Mouse (Mus musculus): ENCODE data around the gene Ccr7. TPM values are rescaled to one million over a fixed set of nuclear protein-coding genes. Genes with fewer than 3 reads are reported as not detected.

The Ccr7 gene
- total RNA-seq, 1 experiment from 2014 or later, result 1.2 TPM

DNA sequence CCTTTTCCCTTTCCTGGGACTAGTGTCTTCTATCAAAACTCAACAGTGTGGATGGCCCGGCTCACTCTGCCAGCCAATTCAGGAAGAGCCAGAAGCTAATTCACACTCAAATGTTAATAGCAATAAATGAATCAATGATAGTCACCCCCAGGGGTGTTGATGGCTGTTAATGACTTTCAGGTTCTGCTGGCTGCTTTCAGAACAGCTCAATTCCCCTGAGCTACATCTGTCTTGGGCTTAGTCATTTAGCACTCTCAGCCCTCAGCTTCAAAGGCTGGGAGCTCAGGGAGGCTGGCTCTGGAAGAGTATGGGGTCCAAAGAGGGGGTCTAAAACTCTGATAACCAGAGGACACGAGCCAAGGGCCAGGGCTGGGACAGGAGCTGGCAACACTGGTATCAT is 25.6 kb downstream of the Ccr7 start:
- no peak for ATAC-seq (replicated peaks in 1 of 2; ENCODE audit: insufficient read depth in 1 of 2, low FRiP score in 2 of 2, low TSS enrichment in 1 of 2, low read depth in 1 of 2, poor library complexity in 2 of 2, severe bottlenecking in 2 of 2)

DNA sequence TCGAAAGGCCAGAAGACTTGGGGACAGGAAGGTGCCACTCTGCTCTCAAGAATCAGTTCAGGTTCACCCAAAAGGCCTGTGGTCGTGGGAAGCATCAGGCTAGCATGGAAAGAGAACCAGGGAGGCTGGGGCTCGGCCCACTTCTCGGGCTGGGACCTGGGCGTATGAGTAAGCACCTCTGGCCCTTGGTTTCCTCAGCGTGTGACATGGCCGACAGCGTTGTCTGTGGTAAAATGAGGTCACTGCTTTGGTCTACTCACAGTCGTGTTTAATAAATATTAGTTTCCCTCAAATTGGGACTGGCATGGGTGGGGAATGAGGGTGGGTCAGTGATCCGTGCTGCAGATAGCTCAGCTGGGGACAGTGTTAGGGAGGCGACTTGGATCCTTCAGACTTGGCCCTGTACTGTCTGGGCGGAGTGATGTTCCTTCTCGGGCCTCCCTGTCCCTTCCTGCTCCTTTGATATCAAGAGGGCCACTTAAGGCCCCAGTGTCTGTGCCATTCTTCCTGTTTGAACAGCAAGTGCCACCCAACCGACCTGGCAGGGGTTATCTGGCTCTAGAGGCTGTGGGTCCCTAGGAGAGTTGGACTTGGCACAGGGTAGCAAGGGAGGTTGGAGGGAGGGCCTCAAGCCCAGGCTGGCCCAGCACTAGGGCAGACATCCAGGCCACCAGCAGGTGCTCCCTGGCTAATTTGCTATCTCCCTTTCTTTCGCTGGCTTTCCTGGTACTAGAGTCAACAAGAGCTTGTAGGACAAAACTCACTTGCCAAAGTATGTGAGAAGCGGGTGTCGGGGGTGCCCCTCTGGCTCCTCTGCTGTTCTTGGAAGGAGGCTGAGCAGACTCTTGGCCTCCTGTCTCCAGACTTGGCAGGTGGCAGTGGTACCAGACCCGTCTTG is 26.8 kb downstream of the Ccr7 start:
- ATAC-seq (replicated peaks in 1 of 2; ENCODE audit: insufficient read depth in 1 of 2, low FRiP score in 2 of 2, low TSS enrichment in 1 of 2, low read depth in 1 of 2, poor library complexity in 2 of 2, severe bottlenecking in 2 of 2), result peak; percentile 11 to 22; a peak in 1 of 4 replicates

DNA sequence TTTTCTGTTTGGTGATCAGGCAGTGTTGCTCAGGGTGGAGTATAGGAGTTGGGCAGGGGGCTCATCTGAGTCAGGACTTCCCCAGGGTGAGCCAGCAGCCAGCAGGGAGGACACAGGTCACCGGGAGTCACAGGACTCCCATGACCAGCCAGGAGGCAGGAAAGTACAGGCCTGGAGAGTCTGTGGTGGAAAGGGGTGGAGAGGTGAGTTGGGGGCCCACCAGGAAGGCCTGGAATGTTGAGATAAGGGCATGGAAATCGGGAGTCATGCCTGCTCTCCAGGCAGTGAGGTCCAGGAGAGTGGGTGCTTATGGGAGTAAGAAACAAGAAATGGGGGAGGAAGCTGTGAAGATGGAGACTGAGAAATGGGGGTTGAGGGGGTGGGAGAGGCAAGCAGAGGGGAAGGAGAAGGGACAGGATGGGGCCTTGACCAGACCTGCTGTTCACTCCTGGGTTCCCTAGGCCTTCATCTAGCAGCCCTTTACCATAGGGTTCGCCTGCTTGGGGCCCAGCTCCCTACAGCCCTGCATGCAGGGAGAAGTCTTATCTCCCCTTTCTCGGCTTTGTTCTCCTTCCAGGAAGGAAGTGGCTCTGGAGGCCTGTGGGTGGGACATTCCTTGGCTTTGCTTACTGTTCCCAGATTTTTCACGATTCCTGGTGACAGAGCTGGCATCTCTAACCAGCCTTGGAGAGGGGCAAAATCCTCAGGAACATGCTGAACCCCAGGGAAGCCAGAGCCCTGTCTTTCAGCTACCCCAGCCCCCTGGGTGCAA is 28.2 kb downstream of the Ccr7 start:
- ATAC-seq (replicated peaks in 1 of 2; ENCODE audit: insufficient read depth in 1 of 2, low FRiP score in 2 of 2, low TSS enrichment in 1 of 2, low read depth in 1 of 2, poor library complexity in 2 of 2, severe bottlenecking in 2 of 2), result no peak

DNA sequence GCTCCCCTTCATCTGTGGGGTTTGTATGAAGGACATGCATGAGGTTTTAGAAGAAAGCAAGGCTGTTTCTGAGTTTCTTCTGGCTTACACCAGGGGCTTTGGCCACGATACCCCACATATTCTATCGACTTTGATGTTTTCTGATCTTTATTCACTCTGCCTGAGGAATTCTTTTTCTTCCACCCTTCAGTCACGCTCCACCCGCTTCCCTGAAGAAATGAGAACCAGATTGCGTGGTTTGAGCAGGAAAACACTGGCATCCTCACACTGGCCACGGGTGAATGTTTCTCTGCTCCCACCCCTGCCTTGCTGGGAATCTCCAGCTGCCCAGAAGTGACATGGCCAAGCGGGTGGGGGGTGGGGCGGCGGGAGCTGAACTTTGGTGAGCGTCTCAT is 30.2 kb downstream of the Ccr7 start:
- no peak for ATAC-seq (replicated peaks in 1 of 2; ENCODE audit: insufficient read depth in 1 of 2, low FRiP score in 2 of 2, low TSS enrichment in 1 of 2, low read depth in 1 of 2, poor library complexity in 2 of 2, severe bottlenecking in 2 of 2)

DNA sequence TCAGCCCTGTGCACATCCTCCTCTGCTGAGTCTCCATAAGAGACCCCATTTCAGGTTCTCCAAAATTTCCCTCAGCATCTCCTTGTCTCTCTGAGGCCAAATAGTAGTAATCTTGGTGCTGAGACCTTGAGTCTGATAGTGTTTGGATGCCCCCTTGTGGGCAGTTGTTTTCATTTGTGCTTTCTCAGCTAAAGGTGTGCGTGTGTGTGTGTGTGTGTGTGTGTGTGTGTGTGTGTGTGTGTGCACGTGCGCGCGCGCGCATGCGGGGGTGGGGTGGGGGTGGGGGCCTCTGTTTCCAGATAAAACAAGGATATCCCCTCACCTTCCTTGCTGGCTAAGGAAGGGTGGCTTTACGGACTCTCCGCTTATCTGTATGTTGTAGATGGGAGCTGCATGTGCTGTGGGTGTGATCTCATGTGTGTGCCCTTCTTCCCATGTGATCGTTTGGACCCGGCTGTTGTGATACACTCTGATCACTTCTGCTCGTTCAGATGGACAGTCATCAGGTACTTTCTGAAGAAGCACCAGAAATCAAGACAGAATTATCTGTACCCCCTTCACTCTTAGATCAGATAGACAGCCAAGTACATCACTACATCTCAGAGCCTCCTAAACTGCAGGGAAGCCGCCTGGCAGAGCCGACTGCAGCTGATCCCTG is 30.8 kb downstream of the Ccr7 start:
- ATAC-seq (replicated peaks in 1 of 2; ENCODE audit: insufficient read depth in 1 of 2, low FRiP score in 2 of 2, low TSS enrichment in 1 of 2, low read depth in 1 of 2, poor library complexity in 2 of 2, severe bottlenecking in 2 of 2), result peak in 1 of 2 experiments; percentile 50; a peak in 1 of 4 replicates

DNA sequence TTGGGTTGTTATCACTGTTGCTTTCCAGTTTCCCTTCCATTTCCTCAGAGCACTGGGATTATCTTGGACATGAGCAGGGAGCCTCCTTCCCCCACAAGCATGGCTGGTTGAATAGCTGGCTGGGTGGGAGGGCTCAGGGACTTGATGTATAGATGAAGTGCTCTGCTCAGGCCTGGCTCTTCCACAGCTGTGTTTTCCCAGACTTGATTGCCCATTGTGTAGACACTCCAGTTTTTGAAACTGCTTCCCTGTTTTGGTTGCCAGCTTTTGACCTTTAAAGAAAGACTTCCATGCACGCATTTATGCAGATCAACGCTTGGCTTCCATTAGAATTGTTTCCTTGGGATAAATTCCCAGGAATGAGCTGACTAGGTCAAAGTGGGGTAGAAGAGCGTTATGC is 32.2 kb downstream of the Ccr7 start:
- no peak for ATAC-seq (replicated peaks in 1 of 2; ENCODE audit: insufficient read depth in 1 of 2, low FRiP score in 2 of 2, low TSS enrichment in 1 of 2, low read depth in 1 of 2, poor library complexity in 2 of 2, severe bottlenecking in 2 of 2)

DNA sequence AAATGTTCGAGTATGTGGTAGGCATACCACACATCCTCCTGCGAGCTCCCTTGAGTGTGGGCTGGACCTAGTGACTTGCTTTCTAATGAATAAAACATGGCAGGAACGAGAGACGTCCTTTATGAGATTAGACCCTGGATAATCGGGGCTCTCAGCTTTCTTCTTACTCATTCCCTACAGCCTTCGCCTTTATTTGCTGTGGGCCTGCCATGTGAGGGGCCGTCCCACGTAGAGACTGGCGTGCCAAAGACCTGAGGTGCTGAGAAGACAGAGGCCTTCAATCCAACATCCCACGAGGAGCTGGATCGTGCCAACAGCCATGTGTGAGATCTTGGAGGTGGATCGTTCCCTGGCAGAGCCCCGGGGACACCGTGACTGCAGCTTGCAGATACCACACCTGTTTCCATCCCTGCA is 33.7 kb downstream of the Ccr7 start:
- ATAC-seq (replicated peaks in 1 of 2; ENCODE audit: insufficient read depth in 1 of 2, low FRiP score in 2 of 2, low TSS enrichment in 1 of 2, low read depth in 1 of 2, poor library complexity in 2 of 2, severe bottlenecking in 2 of 2), result no peak

DNA sequence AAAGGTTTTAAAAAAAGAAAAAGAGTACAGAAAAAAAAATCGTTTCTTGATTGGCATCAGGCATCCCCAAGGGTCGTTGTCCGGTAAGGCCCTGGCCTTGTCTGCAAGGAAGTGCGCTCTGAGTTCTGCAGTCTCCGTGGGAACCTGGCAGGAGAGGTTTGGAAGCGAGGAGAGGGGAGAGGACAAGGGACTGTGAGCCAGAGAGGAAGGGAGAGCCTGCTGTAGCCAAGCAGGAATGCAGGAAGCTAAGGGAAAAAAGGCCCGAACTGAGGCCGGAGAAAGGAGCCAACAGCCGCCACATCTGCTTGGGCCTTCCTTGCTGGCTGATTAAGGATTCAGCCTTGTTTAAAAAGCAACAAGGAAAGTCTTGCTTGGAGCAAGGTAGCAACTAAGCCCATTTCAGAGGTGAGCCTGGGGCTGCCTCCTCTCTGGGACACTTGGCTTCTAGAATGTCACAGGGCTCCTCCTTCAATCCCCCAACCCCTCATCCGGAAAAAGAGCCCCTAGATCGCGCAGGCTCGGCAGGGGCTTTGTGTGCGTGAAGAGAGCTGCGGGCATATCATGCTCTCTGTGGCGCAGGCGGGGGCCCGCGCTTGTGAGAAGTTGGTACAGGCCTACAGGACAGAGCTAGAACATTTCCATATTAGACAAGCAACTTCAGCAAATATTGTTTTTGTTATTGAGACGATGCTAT is 34.2 kb downstream of the Ccr7 start:
- ATAC-seq (replicated peaks in 1 of 2; ENCODE audit: insufficient read depth in 1 of 2, low FRiP score in 2 of 2, low TSS enrichment in 1 of 2, low read depth in 1 of 2, poor library complexity in 2 of 2, severe bottlenecking in 2 of 2), result no peak

DNA sequence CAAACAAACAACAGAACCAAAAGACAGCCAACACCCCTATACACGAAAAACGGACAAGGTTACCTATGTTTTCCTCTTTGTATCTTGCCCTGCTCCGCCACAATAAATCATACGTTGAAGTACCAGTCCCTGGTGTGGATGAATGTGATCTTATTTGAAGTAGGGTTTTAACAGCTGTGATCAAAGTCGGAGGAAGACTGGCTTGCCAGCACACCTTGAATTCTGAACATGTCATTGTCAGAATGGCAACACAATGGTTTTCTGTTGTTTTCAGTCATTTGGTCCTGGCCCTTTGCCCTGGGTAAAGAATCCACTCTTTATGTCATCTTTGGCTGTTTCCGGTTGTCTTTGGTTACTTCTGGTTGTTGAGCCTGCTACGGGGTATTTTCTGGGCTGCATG is 35.9 kb downstream of the Ccr7 start:
- ATAC-seq (replicated peaks in 1 of 2; ENCODE audit: insufficient read depth in 1 of 2, low FRiP score in 2 of 2, low TSS enrichment in 1 of 2, low read depth in 1 of 2, poor library complexity in 2 of 2, severe bottlenecking in 2 of 2), result no peak

DNA sequence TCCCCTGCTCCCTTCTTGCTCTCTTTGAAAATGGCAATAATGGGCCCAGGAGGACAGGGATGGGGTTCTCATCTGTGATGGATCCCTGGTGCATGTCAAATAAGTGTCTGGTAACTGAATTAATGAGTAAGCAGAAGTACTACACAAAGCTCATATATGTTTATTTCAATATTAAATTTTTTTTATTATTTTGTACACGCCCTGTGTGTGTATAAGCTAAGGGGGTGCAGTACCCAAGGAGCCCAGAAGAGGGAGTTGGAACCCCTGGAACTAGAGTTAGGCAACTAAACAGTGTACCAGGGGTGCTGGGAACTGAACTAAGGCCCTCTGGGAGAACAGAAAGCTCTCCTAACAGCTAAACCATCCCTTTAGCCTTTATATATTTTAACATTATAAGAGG is 36.5 kb downstream of the Ccr7 start:
- no peak for ATAC-seq (replicated peaks in 1 of 2; ENCODE audit: insufficient read depth in 1 of 2, low FRiP score in 2 of 2, low TSS enrichment in 1 of 2, low read depth in 1 of 2, poor library complexity in 2 of 2, severe bottlenecking in 2 of 2)

DNA sequence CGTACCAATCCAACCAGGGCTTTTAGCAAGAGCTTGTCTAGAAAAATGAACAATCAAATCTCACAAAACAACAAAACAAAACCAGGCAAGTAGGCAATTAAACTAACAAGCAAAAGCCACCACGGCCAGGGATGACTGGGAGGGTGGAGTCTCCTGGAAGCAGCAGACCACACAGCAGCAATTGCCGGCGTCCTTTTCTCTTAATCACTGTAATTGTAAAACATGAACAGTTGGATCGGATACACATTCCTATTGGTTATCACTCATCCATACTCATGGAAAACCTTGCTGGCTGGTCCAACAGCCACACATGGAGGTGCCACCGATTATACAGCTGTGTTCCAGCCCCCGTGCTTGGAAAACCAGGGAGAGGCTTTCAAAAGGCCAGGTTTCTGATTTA is 37.0 kb downstream of the Ccr7 start:
- no peak for ATAC-seq (replicated peaks in 1 of 2; ENCODE audit: insufficient read depth in 1 of 2, low FRiP score in 2 of 2, low TSS enrichment in 1 of 2, low read depth in 1 of 2, poor library complexity in 2 of 2, severe bottlenecking in 2 of 2)

DNA sequence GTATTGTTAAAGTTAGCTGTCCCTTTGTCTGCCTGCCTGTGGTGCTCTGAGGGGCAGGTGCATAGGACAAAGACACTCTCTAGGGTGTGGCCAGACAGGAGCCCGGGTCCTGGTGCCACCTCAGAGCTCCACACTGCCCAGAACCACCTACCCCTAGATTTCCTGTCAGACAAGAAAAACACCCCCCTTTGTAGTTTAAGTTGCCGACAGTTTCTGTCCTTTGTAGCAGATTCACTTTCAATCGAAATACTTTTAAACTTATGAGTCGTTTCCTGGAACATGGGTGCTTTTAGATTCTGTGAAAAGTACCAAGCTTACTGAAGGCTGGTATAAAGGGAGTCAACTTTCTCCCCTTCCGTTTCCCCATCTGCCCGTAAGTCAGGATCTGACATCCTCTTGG is 38.9 kb downstream of the Ccr7 start:
- no peak for ATAC-seq (replicated peaks in 1 of 2; ENCODE audit: insufficient read depth in 1 of 2, low FRiP score in 2 of 2, low TSS enrichment in 1 of 2, low read depth in 1 of 2, poor library complexity in 2 of 2, severe bottlenecking in 2 of 2)

DNA sequence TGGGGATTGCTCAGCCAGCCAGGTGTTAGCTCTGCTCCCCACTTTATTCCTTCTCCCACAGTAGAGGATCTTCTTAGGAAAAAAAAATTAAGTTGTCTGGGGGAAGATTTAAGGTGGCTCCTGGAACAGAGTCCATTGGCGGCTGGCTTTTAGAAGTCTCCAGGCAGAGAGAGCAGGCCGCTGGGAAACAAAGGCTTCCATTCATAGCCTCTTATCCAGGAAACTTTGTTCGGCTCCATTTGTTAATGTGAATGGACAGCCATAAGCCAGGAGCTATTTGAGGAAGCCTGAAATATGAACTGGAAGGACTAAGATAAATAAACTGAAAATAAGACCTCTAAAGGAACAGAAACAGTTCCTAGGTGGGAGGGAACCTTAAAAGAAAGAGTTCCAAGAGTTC is 41.8 kb downstream of the Ccr7 start:
- no peak for ATAC-seq (replicated peaks in 1 of 2; ENCODE audit: insufficient read depth in 1 of 2, low FRiP score in 2 of 2, low TSS enrichment in 1 of 2, low read depth in 1 of 2, poor library complexity in 2 of 2, severe bottlenecking in 2 of 2)

DNA sequence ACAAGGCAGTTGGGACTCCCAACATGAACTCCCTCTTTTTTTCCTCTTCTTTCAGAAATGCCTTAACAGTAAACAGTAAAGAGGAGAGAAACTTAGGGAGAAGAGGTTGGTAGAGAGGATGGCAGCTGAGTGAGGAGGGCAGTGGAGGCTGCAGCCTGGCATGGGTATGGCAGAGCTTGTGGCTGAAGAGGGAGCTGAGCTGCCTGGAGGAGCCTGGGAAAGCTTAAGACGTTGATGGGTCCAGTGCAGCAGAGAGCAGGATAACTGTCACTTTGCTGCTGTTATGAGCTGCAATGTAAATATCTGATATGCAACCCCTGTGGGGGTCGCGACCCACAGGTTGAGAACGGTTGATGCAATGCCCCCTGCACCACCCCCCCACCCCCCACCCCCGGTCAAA is 42.2 kb downstream of the Ccr7 start:
- no peak for ATAC-seq (replicated peaks in 1 of 2; ENCODE audit: insufficient read depth in 1 of 2, low FRiP score in 2 of 2, low TSS enrichment in 1 of 2, low read depth in 1 of 2, poor library complexity in 2 of 2, severe bottlenecking in 2 of 2)

DNA sequence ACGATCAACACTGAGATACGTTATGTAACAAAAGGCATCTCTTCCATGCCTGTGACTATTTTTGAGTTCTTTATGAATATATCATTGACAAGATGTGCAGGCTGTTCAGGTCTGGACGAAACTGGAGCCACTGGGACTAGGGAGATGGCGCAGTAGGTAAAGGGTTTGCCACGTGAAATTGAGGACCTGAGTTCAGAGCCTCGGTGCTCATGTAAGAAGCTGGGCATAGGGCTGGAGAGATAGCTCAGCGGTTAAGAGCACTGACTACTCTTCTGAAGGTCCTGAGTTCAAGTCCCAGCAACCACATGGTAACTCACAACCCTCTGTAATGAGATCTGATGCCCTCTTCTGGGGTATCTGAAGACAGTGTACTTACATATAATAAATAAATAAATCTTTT is 43.2 kb downstream of the Ccr7 start:
- no peak for ATAC-seq (replicated peaks in 1 of 2; ENCODE audit: insufficient read depth in 1 of 2, low FRiP score in 2 of 2, low TSS enrichment in 1 of 2, low read depth in 1 of 2, poor library complexity in 2 of 2, severe bottlenecking in 2 of 2)

DNA sequence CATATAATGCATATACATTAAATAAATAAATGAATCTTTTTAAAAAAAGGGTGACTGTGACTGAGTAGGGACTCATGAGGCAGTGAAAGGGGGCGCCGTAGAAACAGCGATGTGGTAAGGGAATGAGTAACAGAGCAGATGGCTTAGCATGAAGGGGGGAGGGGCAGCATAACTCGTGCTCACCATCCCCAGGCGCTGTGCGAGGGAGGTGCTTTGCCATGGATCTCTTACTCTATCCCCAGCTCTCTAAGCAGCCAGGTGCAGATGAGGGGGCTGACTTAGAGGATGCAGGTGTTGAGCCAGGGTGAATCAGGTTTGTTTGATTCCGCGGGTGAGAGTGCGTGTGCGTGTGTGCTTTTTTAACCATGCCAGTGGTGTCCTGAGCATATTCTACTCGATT is 43.7 kb downstream of the Ccr7 start:
- no peak for ATAC-seq (replicated peaks in 1 of 2; ENCODE audit: insufficient read depth in 1 of 2, low FRiP score in 2 of 2, low TSS enrichment in 1 of 2, low read depth in 1 of 2, poor library complexity in 2 of 2, severe bottlenecking in 2 of 2)

DNA sequence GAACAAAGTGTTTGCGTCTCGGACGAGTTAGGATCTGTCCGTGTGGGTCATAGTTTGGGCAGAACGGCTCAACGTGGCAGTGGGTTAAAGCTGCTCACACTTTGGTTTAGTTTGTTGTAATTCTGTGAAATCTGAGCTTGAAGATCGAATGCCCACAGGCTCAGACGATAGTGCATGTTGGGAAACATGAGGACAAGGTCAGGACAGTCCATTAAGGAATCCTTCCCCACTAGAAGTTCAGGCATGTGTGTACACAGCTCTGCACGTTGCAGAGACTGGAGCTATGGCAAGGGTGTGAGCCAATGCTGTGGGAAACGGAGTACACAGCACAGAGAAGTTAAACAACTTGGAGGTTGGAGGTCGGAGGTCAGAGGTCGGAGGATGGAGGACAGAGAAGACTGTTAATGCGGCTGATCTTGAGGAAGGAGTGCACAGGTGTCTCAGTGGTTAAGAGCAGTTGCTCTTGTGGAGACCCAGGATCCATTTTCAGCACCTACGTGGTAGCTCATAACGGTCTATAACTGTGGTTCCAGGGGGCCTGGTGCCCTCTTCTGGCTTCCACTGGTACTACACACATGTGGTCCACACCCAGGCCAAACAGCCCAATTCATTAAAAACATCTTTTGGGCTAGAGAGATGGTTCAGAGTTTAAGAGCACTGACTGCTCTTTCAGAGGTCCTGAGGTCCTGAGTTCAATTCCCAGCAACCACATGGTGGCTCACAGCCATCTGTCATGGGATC is 44.3 kb downstream of the Ccr7 start:
- no peak for ATAC-seq (replicated peaks in 1 of 2; ENCODE audit: insufficient read depth in 1 of 2, low FRiP score in 2 of 2, low TSS enrichment in 1 of 2, low read depth in 1 of 2, poor library complexity in 2 of 2, severe bottlenecking in 2 of 2)
